13 mouse cellular contexts compared by ENCODE assay signal in the genomic region with DNA sequence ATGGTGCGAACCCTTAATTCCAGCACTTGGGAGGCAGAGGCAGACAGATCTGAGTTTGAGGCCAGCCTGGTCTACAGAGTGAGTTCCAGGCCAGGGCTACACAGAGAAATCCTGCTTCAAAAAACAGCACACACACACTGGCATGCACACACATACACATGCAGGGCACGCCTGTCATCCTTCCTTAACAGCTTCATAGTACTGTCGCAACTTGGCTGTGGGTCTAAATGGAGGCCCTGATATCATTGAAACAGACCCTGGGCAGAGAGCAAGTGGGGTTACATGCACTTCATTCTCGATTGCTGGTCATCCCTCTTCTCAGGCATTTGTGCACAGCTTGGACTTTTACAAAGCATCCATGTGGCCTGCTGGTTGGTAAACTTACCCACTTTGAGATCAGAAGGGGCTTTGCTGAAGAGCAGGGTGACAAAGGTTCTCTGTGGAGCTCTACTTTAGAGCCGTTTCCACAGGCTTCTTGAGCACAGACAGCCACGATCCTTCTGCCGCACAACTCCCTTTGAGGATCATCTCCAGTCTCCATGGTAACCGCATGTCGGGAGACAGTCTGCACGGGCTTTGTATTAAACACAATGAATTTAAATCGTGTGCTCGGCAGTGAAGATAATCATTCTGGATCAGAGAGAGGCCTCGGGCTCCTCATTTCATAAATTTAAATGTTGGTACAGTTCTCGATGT. TPM values are rescaled to one million over a fixed set of nuclear protein-coding genes. Genes with fewer than 3 reads are reported as not detected.
A peak's percentile ranks its signal among the peaks of the same experiment; 100 is the strongest.
DNase-seq lines count a peak whose midpoint lies in the region; ATAC-seq lines count a peak whose summit lies in the region.
"Had no signal": no experiment of that assay in that cellular context is flagged by ENCODE, and none has a peak within 500 bp of the region (broad histone marks: within the 10 kb centered on the region; RNA-seq: fewer than 3 reads in every experiment).

No protein-coding gene starts in this region.

- H3K4me2 ChIP-seq in forebrain, embryonic 15.5 days (replicated peaks): peak overlapping the region; percentile 16
- H3K4me2 ChIP-seq: heart, embryonic 15.5 days had no signal

- H3K9me3 ChIP-seq in forebrain, embryonic 15.5 days: no peaks in the 10 kb centered on the region
- H3K9me3 ChIP-seq: heart, embryonic 15.5 days had no signal

- peak overlapping the region; percentile 91 for H3K27ac ChIP-seq in forebrain, embryonic 15.5 days (replicated peaks)
- H3K27ac ChIP-seq: heart, embryonic 15.5 days had no signal

- peaks cover 8% of the 10 kb centered on the region for H3K36me3 ChIP-seq in forebrain, embryonic 15.5 days
- H3K36me3 ChIP-seq: heart, embryonic 15.5 days had no signal

- WGBS in forebrain, embryonic 15.5 days: 26% methylated on average over 14 of the region's 14 CpGs

- ATAC-seq in forebrain, embryonic 15.5 days (replicated peaks): peak; percentile 82

- peak overlapping the region; percentile 22; the same call in 1 of the 2 replicates for H3K9ac ChIP-seq in forebrain, embryonic 15.5 days (replicated peaks)
- H3K9ac ChIP-seq: heart, embryonic 15.5 days had no signal

- peak; percentile 57 for DNase-seq in right cerebral cortex, adult 18-20 months
- DNase-seq in right cerebral cortex, postnatal 14 days: no peak
- peak; percentile 46 for DNase-seq in mesoderm, embryonic 11.5 days (ENCODE audit: low read depth, low spot score)
- DNase-seq in retina, postnatal 1 day: peak; percentile 80
- no peak for DNase-seq in thymus, postnatal 4 days
- DNase-seq in heart, adult 9 months (ENCODE audit: low spot score in 2 of 2): no peak
- DNase-seq in cerebellum, postnatal 25 days: no peak
- DNase-seq: adrenal gland, postnatal 14 days; cerebellum, adult 9-10 months; kidney, postnatal 14 days; liver had no signal

- peaks cover 59% of the 10 kb centered on the region for H3K4me1 ChIP-seq in forebrain, embryonic 15.5 days

- no peak overlapping the region for H3K4me3 ChIP-seq in forebrain, embryonic 15.5 days
- H3K4me3 ChIP-seq: heart, embryonic 15.5 days had no signal

- no peaks in the 10 kb centered on the region for H3K27me3 ChIP-seq in forebrain, embryonic 15.5 days
- H3K27me3 ChIP-seq: heart, embryonic 15.5 days had no signal

RNA-seq across cellular contexts. Expression of a gene that starts 51.5 kb away (rescaled TPM):
- 101 and 110 TPM in 2 replicates for polyA plus RNA-seq in forebrain, embryonic 15.5 days (2015; fragmentation: Nextera tagmentation; extraction: Ambion mirVana)

RNA-seq across cellular contexts. Expression of a gene that starts 51.6 kb away (rescaled TPM):
- 216 and 226 TPM in 2 replicates for polyA plus RNA-seq in forebrain, embryonic 15.5 days (2015; fragmentation: Nextera tagmentation; extraction: Ambion mirVana)

Comparison
In these comparisons a context has a peak if more than half of its experiments do, and no peak if none do; other contexts are left out.
1. DNase-seq: peak in right cerebral cortex, adult 18-20 months (single experiment), mesoderm, embryonic 11.5 days (single experiment) and retina, postnatal 1 day (single experiment); none in right cerebral cortex, postnatal 14 days (single experiment), thymus, postnatal 4 days (single experiment), heart, adult 9 months (0 of 2) and cerebellum, postnatal 25 days (0 of 2).